7 mouse cellular contexts compared by ENCODE assay signal in the genomic region with DNA sequence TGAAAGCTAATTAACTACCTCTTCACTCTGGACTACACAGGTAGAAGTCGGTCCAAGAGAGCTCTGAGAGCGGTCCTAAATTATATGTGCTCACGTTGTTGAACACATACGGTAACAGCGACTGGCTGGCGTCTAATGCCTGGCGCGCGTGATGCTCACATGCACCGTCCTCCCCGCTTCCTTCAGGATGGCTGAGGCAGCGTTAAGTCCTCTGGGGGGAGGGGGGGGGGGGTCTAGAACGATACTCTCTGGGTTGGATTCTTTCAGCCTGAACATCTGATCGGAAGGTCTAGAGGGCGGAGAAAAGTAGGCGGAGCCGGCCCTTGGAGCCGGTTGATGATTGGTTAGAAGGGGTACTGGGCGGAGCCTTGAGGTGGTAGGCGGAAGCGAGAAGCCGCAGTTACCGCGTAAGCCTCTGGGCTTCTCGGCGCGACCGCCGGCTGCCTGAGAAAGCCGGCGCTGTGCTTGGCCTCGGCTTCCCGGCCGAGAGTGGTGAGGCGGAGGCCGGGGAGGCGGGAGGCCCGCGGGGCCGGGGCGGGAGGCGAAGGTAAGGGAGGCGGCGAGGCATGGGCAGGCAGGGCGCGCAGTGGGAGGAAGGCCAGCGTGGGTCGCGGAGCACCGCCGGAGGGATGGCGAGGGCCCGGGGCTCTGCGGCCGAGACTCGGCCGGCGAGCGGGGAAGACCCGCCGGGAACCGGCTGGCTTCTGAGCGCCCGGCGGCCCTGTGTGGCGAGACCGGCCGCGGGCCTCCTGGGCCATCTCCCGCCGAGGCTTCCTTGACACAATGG. TPM values are rescaled to one million over a fixed set of nuclear protein-coding genes. Genes with fewer than 3 reads are reported as not detected.
A peak's percentile ranks its signal among the peaks of the same experiment; 100 is the strongest.
DNase-seq lines count a peak whose midpoint lies in the region; ATAC-seq lines count a peak whose summit lies in the region.

A gene (minus strand): TSS at position 214 of the 787 bp plus-strand sequence.
A gene (plus strand): TSS at position 397 of the 787 bp plus-strand sequence.

- ATAC-seq in intestine, embryonic 15.5 days, result peak; percentile 100

- H3K36me3 ChIP-seq in intestine, embryonic 15.5 days, result no peaks in the 10 kb centered on the region
- peaks cover 7% of the 10 kb centered on the region for H3K36me3 ChIP-seq in midbrain, embryonic 10.5 days

- H3K4me2 ChIP-seq in intestine, embryonic 15.5 days (replicated peaks), result peak within 1 kb of the TSS; percentile 76

- no peaks in the 10 kb centered on the region for H3K9me3 ChIP-seq in intestine, embryonic 15.5 days
- H3K9me3 ChIP-seq in midbrain, embryonic 10.5 days (replicated peaks), result no peaks in the 10 kb centered on the region

- H3K27ac ChIP-seq in intestine, embryonic 15.5 days, result peak within 1 kb of the TSS; percentile 88
- peak within 1 kb of the TSS; percentile 93 for H3K27ac ChIP-seq in midbrain, embryonic 10.5 days (replicated peaks)

- peak within 1 kb of the TSS; percentile 93 for H3K9ac ChIP-seq in intestine, embryonic 15.5 days

- H3K27me3 ChIP-seq in intestine, embryonic 15.5 days (replicated peaks), result no peaks in the 10 kb centered on the region
- no peaks in the 10 kb centered on the region for H3K27me3 ChIP-seq in midbrain, embryonic 10.5 days (ENCODE audit: low read depth, poor library complexity, severe bottlenecking)

- H3K4me3 ChIP-seq in intestine, embryonic 15.5 days (replicated peaks), result peak within 1 kb of the TSS; percentile 87
- peak within 1 kb of the TSS; percentile 92 for H3K4me3 ChIP-seq in midbrain, embryonic 10.5 days

- peaks cover 4% of the 10 kb centered on the region; the same call in 1 of the 2 replicates for H3K4me1 ChIP-seq in intestine, embryonic 15.5 days (replicated peaks)
- peaks cover 25% of the 10 kb centered on the region for H3K4me1 ChIP-seq in midbrain, embryonic 10.5 days

- peak; percentile 97 to 99 for DNase-seq in adrenal gland, adult (ENCODE audit: inconsistent age in 2 of 2, low spot score in 1 of 2)
- DNase-seq in embryo, embryonic 10.5 days (ENCODE audit: low spot score), result peak; percentile 99
- peak; percentile 95 for DNase-seq in gastrocnemius, postnatal 25 days
- peak; percentile 95 to 99 for DNase-seq in left cerebral cortex, postnatal 25 days (ENCODE audit: low spot score in 2 of 2)
- DNase-seq in midbrain, embryonic 10.5 days (ENCODE audit: low spot score), result peak; percentile 96
- peak; percentile 91 for DNase-seq in right cerebral cortex, postnatal 4 days

- WGBS in intestine, embryonic 15.5 days, result under 1% methylated on average over 71 of the region's 71 CpGs
- WGBS in midbrain, embryonic 10.5 days, result under 1% methylated on average over 69 of the region's 71 CpGs

- intact Hi-C loops in left cerebral cortex, postnatal 25 days (cut with DNase I), result no loop called here

RNA-seq across cellular contexts. Expression of the first gene that starts in this region (rescaled TPM):
- 10 to 100 TPM; 20.9 to 46.4 TPM for total RNA-seq in gastrocnemius, postnatal 25 days (2021)
- 243 TPM in 2 replicates for polyA plus RNA-seq in intestine, embryonic 15.5 days (2015; fragmentation: Nextera tagmentation; extraction: Ambion mirVana)
- total RNA-seq in left cerebral cortex, postnatal 25 days (2021), result 10 to 100 TPM; 44.0 to 44.2 TPM
- polyA plus RNA-seq in midbrain, embryonic 10.5 days (2016; fragmentation: Nextera tagmentation; extraction: Ambion mirVana), result 295 and 381 TPM in 2 replicates

RNA-seq across cellular contexts. Expression of the second gene that starts in this region (rescaled TPM):
- 1 to 10 TPM; 7.5 to 7.7 TPM for total RNA-seq in gastrocnemius, postnatal 25 days (2021)
- polyA plus RNA-seq in intestine, embryonic 15.5 days (2015; fragmentation: Nextera tagmentation; extraction: Ambion mirVana), result 8.3 and 8.6 TPM in 2 replicates
- total RNA-seq in left cerebral cortex, postnatal 25 days (2021), result 10 to 100 TPM; 45.2 to 47.3 TPM
- 10.5 and 13.7 TPM in 2 replicates for polyA plus RNA-seq in midbrain, embryonic 10.5 days (2016; fragmentation: Nextera tagmentation; extraction: Ambion mirVana)

Comparison
In these comparisons a context has a peak if more than half of its experiments do, and no peak if none do; other contexts are left out.
1. Peak in every context shown above with its lines: DNase-seq, ATAC-seq, H3K4me3 ChIP-seq and H3K27ac ChIP-seq.
2. RNA of the second gene that starts in this region (total RNA-seq): 45.2 to 47.3 TPM in left cerebral cortex, postnatal 25 days; 7.5 to 7.7 TPM in gastrocnemius, postnatal 25 days; every median in the first group is over 4 times any median in the second.